Mouse (Mus musculus) G1E-ER4 (cell line): Measurements from ENCODE around the gene Aqr. TPM values are rescaled to one million over a fixed set of nuclear protein-coding genes. Genes with fewer than 3 reads are reported as not detected.

Experiments used
- GATA1 ChIP-seq: IDR thresholded peaks from one replicate; pipeline ENCODE4 v1.8.0; 2012; ENCODE audit warnings: low read length, inconsistent platforms
- polyA plus RNA-seq: library from polyadenylated mRNA; stranded (reverse); fragments of >175 nt; gene quantifications from 2 replicates; pipeline ENCODE4 v1.2.3, GENCODE M21; 2012

Gene Aqr
- polyA plus RNA-seq, 1 experiment, result 24.2 TPM

DNA sequence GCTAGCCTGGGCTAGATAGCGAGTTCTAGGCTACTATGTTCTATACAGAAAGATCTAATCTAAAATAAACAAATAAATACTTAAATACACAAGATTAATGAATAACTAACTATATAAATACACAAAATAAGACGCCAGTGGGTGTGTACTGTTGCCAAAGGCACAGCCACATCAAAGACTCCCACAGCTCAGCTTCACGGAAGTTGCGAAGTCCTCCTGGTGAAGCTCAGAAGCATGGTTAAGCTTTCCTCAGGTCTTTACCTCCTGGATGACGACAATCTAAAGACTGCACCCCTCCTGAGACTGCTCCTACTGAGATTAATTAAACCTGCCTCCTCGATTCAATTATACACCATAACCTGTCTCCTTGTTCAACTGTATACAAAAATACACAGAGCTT, 33.6 kb downstream of the Aqr start:
- TF ChIP-seq GATA1, result no peak

DNA sequence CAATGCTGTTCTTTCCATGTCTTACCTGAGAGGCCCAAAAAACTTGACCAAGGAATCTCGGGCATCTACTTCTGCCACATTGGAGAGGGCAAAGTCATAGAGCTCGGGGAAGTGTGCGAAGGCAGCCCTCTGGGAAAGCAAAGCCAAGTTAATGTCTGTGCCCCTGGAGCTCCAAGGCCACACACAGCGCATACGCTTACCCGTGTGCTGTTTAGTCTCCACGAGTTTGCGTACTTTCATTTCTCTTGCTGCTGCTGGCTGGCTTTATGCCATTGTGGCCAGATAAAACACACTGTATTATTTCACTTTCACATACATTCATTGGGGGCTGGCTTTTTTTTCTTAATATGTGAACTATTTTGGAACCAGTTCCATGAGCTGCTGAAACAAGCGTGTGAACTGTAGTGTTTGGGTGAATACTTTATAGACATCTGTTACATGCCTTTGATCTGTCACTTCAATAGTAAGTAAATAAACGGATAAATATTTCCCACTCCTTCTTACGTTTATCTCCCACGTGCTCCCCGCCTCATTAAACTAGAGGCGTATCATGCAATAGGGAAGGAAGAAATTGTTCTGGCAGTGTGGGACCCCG, 39.9 kb downstream of the Aqr start:
- no peak for TF ChIP-seq GATA1

DNA sequence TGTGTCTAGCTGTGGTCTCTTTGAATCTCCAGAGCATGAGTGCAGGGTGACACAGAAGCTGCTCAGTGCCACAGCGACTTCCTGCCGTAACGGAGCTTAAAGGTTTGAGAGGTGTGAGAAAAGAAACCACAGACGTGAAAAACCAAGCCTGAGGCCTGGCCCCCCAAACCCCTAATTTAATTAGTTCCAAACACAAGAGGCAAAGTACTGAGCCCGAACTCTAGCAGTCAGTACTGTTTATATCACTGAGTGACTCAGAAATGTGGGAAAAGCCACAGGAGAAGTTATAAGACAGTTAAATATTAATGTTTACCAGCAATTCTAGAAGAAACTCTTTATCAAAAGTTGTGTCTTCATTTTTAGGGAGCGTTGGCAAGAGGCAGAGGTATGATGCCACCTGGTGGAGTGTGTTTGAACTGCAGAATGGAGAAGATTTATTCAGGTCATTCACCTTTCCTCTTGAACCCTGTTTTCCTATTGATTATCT, 41.5 kb downstream of the Aqr start:
- no peak for TF ChIP-seq GATA1

DNA sequence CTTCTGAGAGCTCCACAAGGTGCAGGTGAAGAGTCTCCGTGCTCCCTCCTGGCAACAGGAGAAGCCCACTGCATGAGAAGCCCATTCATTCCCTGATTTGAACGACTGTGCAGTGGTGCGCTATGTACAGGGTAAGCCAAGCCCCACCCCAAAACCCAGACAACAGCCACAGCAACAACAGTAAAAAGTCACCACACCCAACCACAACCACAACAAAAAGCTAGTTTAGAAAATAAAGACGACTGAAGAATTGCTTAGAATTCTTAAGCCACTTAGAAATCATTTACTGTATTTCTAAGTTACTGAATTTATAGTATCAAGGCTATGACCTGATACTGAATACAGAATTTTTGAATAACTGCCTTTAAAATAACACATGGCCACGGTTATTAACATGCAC, 41.9 kb downstream of the Aqr start:
- TF ChIP-seq GATA1, result no peak

DNA sequence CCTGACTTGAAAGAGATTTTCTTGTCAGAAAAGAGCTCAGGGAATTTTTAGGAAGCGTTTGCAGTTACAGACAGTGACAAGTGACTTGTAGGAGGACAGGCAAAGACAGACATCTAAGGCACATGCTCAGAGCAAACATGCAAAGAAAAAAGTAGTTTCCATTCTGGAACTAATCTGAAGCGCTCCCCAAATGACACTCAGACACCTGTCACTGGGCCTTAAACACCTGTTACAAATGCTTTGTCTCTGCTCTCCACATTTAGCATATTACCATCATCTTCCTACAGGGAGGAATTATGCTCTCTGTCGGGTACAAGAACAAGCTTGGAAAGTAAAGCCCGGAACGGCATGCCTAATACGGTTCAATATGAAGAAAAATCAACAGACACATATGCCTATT, 43.0 kb downstream of the Aqr start:
- no peak for TF ChIP-seq GATA1

DNA sequence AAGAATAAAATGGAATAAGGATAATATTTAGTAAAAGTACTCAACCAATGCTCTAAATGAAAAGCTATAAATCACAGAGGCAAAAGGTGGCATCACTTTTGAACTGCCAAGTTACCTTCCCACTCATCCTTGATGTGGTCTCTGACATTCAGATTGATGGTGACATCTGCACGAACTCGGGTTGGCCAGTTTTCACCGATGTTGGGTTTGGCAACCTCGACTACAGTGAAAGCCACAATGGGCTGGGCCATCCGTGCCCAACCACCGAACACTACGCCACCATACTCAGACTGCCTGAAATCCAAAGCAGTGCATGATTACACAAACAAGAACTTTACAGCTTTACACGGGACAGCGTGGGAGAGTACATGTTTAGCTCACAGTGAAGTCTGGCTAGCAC, 50.1 kb downstream of the Aqr start:
- TF ChIP-seq GATA1, result no peak

DNA sequence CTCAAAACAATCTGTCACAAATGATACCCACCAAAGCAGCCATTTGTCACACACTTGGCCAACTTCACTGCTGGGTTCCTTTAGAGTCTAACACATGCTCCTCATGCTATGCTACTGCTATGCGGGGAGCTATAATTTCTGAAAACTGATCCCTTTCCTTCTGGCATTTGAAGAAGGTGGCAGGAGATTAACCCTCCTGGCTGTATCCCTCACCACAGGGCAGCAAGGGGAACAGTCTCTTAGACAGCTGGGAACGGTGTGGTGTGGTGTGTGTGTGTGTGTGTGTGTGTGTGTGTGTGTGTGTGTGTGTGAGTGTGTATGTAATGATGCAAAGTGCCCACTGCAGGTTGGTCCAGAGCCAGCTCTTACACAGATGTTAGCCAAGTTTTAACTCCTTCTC, 51.0 kb downstream of the Aqr start:
- TF ChIP-seq GATA1, result no peak

DNA sequence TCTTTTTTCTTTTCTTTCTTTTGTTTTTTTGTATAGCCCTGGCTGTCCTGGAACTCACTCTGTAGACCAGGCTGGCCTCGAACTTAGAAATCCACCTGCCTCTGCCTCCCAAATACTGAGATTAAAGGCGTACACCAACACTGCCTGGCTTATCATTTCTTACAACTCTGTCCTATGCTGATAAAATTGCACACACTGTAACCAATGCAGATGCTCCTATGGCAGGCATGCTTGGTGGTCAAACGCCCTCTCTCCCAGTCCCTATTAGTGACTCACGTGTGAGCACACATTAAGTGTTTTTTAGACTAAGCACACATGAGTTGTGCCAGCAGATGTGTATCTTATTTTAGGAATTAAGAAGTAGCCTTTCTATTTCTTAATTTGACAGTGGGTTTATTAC, 53.5 kb downstream of the Aqr start:
- TF ChIP-seq GATA1, result no peak

DNA sequence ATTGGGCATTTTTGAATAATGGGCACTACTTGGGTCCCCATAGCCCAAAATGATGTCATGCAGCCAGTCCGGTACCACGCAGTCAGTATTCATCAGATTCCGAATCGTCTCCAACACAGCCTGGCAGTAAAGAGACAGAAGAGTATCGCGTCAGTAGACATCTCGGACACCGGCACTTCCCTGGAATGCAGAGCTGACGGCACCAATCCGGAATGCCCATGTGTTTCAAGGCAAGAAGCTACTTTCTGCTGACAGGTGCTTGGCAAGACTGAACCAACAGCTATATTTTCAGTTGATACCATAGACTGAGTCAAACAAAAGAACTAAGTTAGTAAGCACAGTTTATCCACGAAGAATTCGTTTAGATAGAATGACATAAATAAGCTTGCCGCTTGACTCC, 56.2 kb downstream of the Aqr start:
- no peak for TF ChIP-seq GATA1

DNA sequence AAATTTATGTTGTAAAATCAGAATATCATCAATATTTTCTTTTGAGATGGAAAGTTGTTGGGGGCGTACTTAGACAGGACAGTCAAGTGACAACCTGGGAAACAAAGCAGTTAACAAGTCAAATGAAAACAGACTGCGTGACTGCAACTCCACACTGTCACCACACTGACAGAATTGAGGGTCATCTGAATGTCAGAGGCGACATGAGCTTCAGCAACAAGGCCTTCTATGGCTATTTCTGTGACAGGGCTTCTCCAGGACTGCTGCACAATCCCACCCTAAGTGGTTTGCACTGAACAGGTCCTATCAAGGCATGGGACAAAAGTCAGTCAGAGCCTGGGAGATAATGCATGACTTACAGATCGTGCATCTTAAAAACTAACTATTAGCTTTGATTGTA, 63.5 kb downstream of the Aqr start:
- no peak for TF ChIP-seq GATA1

DNA sequence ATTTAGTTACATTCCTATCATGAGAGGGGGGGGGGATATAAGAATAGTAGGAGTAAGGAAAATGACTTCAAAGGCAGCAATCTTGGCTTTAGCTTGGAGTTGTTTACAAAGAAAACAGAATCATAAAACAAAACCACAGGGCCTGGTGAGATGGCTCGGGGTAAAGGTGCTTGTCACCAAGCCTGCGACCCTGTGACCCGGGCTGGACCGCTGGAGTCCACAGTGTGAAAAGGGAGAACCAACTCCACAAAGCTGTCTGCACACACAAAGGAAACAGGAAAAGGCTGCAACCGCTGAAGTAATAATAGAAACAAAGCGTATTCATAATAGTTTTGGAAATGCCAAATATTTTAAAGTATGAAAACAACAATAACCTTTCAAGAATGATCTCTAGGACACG, 67.4 kb downstream of the Aqr start:
- TF ChIP-seq GATA1, result no peak

DNA sequence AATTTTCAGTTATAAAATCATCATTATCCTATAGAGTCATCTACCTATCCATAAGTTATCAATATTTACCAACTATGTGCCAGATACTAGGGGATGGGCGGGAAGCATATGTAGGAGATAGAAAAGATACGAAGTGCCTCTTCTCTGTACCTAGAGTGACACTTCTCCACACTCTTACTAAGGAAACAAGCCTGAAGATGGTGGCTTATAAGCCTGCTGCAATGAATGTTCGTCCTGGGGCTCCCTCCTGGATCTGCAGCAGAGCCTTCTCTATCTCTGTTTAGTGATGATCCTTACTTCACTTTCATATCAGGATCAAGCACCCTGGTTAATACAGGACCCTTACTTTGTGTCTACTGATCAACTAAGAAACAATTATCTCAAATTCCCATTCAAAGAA, 69.2 kb downstream of the Aqr start:
- TF ChIP-seq GATA1, result no peak

DNA sequence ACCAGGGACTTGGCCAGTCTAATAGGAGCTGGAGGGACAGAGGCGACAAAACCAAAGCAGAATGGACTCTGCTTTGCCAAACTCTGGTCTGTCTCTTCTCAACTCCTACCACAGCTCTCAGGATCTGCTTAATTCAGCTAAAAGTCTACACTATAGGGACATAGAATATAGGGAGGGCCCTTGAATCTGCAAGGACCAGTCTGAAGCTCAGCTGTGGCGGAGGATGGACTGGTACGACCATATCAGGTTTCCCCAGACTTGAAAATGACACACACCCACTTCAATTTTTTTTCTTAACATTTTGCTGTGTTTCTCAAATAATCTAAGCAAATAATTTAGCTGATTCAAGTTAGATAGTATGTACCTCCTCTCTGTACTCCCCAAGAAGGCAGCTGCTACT, 69.6 kb downstream of the Aqr start:
- TF ChIP-seq GATA1, result no peak

DNA sequence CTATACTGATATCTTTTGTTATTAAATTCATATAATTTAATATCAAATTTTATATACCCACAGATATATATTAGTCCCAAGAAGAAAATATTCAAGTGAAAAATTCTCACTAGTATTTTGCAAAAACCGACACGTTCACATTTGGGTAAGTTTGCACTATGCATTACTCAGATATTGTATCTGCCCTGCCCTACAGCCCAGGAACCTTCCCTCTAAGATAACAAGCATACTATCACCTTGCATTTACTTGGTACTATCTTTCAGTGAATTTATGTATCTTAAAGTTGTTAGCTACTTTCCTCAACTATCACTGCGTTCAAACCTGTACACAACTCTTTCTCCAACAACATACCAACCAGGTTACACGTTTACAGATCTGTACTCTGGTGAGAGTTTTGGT, 71.3 kb downstream of the Aqr start:
- no peak for TF ChIP-seq GATA1

DNA sequence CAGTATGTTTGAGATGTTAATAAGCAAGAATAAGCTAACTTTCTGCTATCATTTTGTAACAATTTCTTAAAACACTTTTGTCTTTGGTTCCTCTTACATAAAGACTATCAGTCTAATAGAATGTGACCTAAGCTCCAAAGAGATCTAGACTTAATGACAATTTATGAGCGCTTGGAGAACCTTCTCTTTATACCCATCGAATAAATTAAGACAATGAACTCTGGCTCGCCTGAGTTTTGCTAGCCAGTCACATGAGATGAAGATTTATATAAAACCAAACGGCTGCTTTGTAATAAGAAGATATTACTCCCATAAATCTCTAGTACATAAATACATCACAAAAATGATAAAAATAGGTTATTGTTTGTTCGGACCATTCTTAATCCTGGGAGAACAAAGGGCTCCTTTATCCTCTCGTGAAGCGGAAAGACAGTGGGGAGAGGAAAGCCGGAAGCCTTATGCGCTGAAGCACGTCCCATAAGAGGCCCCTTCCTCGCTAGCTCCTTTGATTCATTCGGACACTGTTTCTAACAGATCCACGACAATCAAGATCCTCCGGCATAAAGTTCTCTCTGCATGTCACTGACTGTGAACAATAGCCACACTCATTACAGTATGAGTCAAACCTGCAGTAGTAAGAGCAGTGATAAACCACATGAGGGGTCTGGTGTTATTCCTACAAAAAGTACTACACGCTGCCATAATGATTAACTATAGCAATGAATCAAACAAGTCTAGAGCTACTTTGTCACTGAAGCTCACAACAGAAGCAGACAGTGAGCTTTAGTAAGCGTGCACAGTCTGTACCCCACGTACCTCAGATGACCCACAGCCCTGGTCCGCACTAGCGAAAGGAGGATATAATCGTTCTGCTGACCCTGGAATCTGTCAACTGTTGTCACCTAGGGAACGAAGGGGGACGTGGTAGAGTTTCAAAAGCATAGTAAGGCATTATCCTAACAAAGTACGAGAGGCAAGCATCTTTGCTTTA, 79.2 kb downstream of the Aqr start:
- no peak for TF ChIP-seq GATA1

DNA sequence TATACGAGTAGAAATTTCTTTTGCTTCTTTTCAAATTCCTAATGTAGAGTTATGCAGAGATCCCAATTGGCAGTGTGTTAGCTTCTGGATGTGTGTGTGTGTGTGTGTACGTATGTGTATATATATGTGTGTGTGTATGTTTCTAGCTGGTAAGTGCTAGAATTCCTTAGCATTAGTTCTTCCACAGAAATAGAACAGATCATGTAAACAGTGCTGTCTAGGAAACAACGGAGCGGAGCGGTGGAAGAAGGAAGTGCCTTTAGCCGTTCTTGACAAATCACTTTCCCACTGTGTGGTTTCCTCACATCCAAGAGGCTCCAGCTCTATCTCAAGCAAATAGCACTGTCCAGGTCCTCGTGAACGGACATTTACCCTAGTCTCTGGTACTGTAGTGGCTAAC, 80.4 kb downstream of the Aqr start:
- TF ChIP-seq GATA1, result no peak

DNA sequence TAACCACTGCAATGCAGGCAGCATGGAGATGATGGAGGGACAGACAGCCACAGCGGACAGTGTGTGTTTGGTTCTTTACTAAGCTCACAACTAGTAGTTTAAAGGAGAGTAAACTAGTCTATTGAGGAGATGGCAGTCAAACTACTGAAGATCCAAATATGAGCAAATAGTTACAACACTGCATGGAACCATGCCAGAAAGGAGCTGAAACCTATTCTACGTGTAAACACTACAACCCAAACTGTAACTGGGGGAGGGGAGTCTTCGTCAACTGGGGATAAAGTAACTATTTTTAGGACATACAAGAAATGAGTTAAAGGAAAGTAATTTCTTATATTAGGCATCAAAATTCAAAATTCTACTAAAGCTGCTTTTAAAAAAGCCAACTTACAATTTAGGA, 84.4 kb downstream of the Aqr start:
- no peak for TF ChIP-seq GATA1
